Mouse (Mus musculus) erythroblast, embryonic 14.5 days (primary cell): ENCODE data around the gene Slc34a3.

ENCODE experiments used
- GATA1 ChIP-seq: IDR thresholded peaks from 2 replicates; pipeline ENCODE4 v1.6.1; 2012; ENCODE audit warnings: low read length, inconsistent platforms, mixed read lengths
- TAL1 ChIP-seq: IDR thresholded peaks from 3 replicates; pipeline ENCODE4 v1.6.1; 2012; ENCODE audit warnings: low read length, inconsistent platforms, mixed read lengths

DNA sequence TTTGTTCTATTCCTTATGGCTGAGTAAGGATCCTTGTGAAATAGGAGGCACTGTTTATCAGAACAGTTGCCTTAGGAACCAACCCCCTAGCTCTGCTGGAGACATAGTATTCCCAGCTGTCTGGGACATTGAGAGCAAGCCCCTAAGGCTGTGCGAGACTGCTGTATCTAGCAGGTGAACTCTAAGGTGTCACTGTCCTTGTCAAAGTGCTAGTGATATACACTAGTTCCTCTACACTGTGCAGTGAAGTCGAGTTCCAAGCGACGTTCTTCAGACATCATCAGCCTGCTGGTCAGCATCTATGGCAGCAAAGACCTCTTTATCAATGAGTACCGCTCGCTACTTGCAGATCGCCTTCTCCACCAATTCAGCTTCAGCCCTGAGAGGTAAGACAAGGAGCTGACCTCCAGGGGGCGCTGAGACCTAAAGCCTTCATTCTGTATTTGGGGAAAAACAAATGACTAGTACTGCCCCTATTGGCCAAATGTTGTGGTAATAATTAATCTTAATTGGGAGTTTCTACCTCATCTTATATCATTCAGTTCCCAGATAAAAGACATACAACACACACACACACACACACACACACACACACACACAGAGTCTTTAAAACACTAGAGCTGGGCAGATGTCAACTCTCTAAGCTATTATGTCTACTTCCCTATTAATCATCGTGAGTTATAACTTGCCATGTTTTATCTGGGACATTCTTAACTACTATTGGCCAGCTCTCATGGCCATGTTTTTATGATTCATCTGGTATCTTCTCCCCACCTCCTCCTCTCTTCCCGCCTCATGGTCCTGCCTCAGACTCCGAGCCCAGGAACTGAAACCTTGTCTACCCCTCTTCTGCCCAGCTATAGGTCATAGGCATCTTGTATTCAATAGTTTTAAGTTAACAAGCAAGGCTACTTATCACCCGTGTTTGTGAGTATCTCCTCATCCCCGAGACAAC is 45.0 kb upstream of the Slc34a3 start:
- no peak for TF ChIP-seq GATA1
- TF ChIP-seq TAL1 = no peak
